Mouse (Mus musculus) gastrocnemius, postnatal 36 days (tissue): ENCODE data around the gene Gm10322. TPM values are rescaled to one million over a fixed set of nuclear protein-coding genes. Genes with fewer than 3 reads are reported as not detected.

Source experiments
- DNase-seq, 2 experiments: peaks; one replicate each; pipeline ENCODE4 v3.0.0; 2022
- intact Hi-C: fragments of 180-260 bp; cut with DNase I; formaldehyde crosslinking; loops from one replicate; pipeline ENCODE4 v1.15.1; 2025
- total RNA-seq, 2 experiments: library from RNA; stranded (reverse); gene quantifications; 2 replicates each; pipeline ENCODE4 v1.2.3; 2021

The Gm10322 gene
- total RNA-seq, 2 experiments from 2014 or later: not detected

DNA sequence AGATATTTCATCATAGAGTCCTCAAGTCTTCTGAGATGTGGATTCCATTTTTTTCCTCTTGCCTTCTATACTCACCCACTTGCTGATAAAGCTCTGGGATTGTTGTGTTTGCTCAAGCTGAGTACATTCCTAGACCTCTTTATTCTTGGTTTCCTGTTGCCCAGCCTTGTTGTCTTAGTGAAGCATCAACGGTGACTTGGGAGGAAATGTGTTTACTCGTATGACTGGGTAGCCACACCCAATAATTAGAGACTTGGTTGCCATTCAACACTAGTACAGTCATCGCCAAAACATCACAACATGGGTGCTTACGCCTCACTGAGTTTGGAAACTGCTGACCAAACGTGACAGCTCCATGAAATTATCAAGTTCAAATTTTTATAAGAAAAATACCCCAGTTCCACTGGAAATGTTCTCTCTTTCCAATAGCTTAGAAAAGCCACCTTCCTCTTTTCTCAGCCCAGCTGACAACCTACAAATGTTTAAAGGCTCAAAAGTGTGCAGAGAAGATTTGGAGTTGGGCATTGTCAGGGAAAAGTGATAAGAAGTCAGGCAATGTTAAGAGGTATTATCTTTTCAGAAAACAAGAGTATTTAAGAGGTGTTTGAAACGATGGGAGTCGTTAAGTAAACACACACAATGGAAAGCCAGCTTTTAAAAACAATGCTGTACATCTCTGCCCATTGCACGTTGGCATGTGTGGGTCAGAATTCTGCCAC, 27.0 kb downstream of the Gm10322 start:
- DNase-seq: no peak

GRCm38 (mm10) chr10:59643645-59644044, 27.8 kb downstream of the Gm10322 start:
- intact Hi-C loops: no loop called here
- DNase-seq: no peak

More for the DNA sequence above, 27.0 kb downstream of the Gm10322 start:
- intact Hi-C loops: no loop called here

GRCm38 (mm10) chr10:59644710-59645109, 28.8 kb downstream of the Gm10322 start:
- intact Hi-C loops: no loop called here
- DNase-seq: no peak

DNA sequence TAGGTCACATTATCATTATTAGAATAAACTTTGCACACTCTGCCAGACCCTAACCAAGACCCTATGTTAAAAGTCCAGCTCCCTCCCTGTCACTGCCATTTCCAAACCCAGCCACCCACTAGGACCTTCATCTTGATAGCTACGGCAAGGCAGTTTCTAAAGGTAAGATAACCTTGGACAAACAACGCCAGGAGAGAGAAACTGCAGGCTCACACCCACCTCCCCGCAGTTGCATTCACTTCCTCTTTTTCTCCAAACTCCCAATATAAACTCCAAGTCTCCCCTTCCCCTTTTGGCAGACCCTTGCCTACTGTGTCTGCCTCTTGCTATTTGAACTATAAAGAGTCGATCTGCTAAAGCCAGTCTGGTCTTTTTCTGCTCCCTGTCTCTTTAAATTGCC, 29.3 kb downstream of the Gm10322 start:
- intact Hi-C loops: no loop called here
- no peak for DNase-seq

DNA sequence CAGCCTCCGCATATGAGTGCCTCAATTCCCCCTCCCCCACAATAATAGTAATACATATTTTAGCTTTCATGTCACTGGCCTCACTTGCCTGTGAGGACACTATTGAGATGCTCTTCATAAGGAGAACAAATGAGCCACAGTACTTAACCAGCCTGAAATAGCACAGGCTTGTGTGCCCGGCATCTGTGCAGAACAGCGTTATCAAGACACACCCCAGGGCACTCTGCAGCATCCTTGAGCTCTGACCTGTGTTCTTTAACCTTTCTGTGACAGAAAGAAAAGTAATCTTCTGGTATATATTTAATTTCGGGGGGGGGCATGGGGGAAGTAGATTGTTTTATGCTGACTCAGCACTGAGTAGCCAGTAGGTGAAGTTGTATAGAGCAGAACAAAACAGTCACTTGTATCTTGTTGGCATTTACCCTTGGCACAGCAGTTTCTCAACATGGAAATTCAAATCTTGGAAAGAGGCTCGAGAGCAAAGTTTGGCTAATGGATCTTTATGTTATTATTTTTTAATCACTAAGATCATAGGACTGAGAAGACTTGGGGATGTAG, 31.0 kb downstream of the Gm10322 start:
- intact Hi-C loops: no loop called here
- no peak for DNase-seq

DNA sequence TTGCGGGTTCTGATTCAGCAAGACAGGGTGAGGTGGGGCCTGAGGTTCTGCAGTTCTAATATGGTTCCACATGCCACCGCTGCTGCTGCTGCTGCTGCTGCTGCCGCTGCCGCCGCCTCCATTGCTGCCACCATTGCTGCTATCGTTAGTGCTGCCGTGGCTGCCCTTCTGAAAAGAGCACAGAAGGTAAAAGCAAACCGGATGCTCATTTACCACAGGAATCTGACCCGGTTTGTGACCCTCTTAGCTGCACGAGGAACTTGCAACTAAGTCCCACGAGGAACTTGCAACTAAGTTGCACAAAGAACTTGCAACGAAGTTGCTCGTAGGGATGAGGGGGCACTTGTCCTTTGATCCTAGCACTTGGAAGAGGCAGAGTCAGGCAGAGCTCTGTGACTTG, 40.9 kb downstream of the Gm10322 start:
- no peak for DNase-seq
- intact Hi-C loops: loop anchor here (5.0 kb wide), 1 partner anchor 36 kb away; no protein-coding TSS in a partner anchor

GRCm38 (mm10) chr10:59664765-59665164, 48.9 kb downstream of the Gm10322 start:
- intact Hi-C loops: no loop called here
- DNase-seq: no peak

DNA sequence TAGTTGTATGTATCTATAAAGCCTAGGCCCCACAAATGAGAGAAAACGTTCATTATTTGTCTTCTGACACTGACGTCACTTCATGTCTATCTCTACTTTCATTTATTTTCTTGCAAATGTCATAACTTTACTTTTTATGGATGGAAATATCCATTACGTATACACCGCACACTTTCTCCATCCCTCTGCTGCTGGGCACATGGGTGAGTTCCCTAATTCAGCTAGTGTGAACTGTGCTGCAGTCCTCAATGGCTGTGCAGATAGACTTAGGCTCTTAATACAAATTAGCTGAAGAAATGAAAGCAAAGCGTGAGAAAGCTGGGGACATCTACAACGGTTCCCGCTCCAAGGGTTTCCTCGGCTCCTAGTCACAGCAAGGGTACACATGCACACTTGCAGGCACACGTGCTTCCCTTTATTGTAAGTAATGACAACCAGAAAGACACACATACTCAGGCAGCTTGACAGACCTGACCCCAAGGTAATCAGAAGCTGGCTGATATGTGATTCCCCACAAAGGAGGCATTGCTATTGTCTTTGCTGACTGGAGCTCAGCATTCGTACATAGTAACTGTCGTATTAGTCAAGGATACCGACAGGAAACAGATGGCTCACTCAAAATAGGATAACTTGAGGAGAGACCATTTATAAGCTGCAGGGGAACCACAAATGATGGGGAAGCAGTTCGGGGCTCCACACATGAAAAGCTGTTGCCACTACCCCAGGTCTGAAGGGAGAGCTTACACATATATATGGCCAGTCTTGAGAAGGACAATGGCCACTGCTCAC, 49.8 kb downstream of the Gm10322 start:
- no peak for DNase-seq
- intact Hi-C loops: no loop called here

Other genes starting within 250 kb of the Gm10322 start
- gene Gm10273, start 220.4 kb upstream of the Gm10322 start, total RNA-seq: 100 to 1,000 TPM in 1 of 2 experiments, 10 to 100 TPM in 1; 85.4 to 136 TPM
- not detected for gene Pla2g12b, start 212.4 kb upstream of the Gm10322 start, total RNA-seq
- gene Oit3, start 174.3 kb upstream of the Gm10322 start, total RNA-seq: under 1 TPM; 0.12 to 0.26 TPM
- 10 to 100 TPM; 39.4 to 43.4 TPM for gene Mcu, start 629 bp downstream of the Gm10322 start, total RNA-seq
- 10 to 100 TPM; 47.8 to 53.1 TPM for gene Micu1, start 86.4 kb downstream of the Gm10322 start, total RNA-seq